Mouse (Mus musculus): ENCODE data around the gene Tat.

DNA sequence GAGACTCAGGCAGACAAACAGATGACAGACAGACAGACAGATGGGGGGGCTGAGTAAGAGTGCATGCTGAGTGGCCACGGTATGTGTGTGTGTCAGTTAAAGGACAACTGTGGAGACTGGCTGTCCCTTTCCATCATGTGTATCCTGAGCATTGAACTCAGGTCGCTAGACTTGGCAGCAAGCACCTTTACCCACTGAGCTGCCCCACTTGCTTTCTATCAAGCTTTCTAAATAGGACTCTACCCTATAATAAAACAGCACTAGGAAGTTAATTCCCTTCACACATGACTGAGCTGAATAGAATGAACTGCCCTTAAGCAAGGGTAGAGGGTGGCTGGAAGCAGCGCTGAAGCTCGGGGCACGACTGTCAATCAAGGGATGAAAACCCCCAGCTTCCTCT, 1.9 kb downstream of the Tat start:
- TF ChIP-seq USF1 (IDR thresholded peaks at IDR 0.05; ENCODE audit: low read depth) (no peak), POLR2A (IDR thresholded peaks at IDR 0.05; ENCODE audit: insufficient read length, low read depth) (no peak), POLR2AphosphoS2 (IDR thresholded peaks at IDR 0.05; ENCODE audit: insufficient read length, low read depth) (no peak), MYOD1 (IDR thresholded peaks at IDR 0.05; ENCODE audit: control insufficient read depth in 1 of 3, insufficient read length in 2 of 3, low read depth in 2 of 3) (no peak)

Data from myocyte (in vitro differentiated cells).